Mouse (Mus musculus) heart, embryonic 15.5 days (tissue): Measurements from ENCODE around the gene Prpmp5. TPM values are rescaled to one million over a fixed set of nuclear protein-coding genes. Genes with fewer than 3 reads are reported as not detected.
"Not testable (repeated sequence)": the region's sequence is repeated elsewhere in the genome, so short reads cannot be mapped to it uniquely, and the experiment has no call there.

ENCODE experiments used
- ATAC-seq: fragments of 200-750 bp; cut with Nextera tagmentation; replicated peaks from 2 replicates; pipeline ENCODE4 v1.8.0; 2017; ENCODE audit warnings: low read depth, moderate TSS enrichment; ENCODE audit not compliant: insufficient number of reproducible peaks, insufficient read depth, low FRiP score
- H3K27ac ChIP-seq: fragments of 300-500 bp; sonication (generic); 2 replicates; pipeline ENCODE4 v1.5.1; 2015; ENCODE audit warnings: mild to moderate bottlenecking, inconsistent platforms
- H3K27me3 ChIP-seq: fragments of 300-500 bp; sonication (generic); 2 replicates; pipeline ENCODE4 v1.6.1; 2015; ENCODE audit warnings: inconsistent platforms
- H3K36me3 ChIP-seq: fragments of 300-500 bp; sonication (generic); 2 replicates; pipeline ENCODE4 v1.6.1; 2015; ENCODE audit warnings: mild to moderate bottlenecking, inconsistent platforms
- H3K4me1 ChIP-seq: fragments of 300-500 bp; sonication (generic); replicated peaks from 2 replicates; pipeline ENCODE4 v1.6.1; 2015; ENCODE audit warnings: inconsistent platforms
- H3K4me2 ChIP-seq: fragments of 300-500 bp; sonication (generic); 2 replicates; pipeline ENCODE4 v1.6.1; 2015; ENCODE audit warnings: inconsistent platforms, mild to moderate bottlenecking, moderate library complexity
- H3K4me3 ChIP-seq: fragments of 300-500 bp; sonication (generic); 2 replicates; pipeline ENCODE4 v1.5.1; 2015; ENCODE audit warnings: mild to moderate bottlenecking, inconsistent platforms
- H3K9ac ChIP-seq: fragments of 300-500 bp; sonication (generic); 2 replicates; pipeline ENCODE4 v1.6.1; 2015; ENCODE audit warnings: mild to moderate bottlenecking, inconsistent platforms
- H3K9me3 ChIP-seq: fragments of 300-500 bp; sonication (generic); replicated peaks from 2 replicates; pipeline ENCODE4 v1.6.1; 2016; ENCODE audit warnings: inconsistent platforms
- WGBS: fragments of 180-500 bp; shearing (Covaris S2); methylation state at CpG from one replicate; pipeline ENCODE4 v1.1.7; 2015; ENCODE audit warnings: mixed read lengths; 5-methylcytosine and 5-hydroxymethylcytosine counted together
- polyA plus RNA-seq: library from polyadenylated mRNA; unstranded; fragments of >200 nt; fragmentation: Nextera tagmentation; extraction: Ambion mirVana; gene quantifications from 2 replicates; pipeline ENCODE4 v1.2.1, GENCODE M21; 2015

Prpmp5 gene
- polyA plus RNA-seq: not detected in 2 replicates

- not testable (repeated sequence) for H3K9me3 ChIP-seq, H3K4me2 ChIP-seq, H3K27me3 ChIP-seq, H3K27ac ChIP-seq, ATAC-seq, H3K36me3 ChIP-seq, H3K4me3 ChIP-seq, H3K4me1 ChIP-seq, H3K9ac ChIP-seq
Observed at GRCm38 (mm10) chr6:132314657-132315056, at the start of gene Prpmp5. Prpmp5 (minus strand) TSS chr6:132314757.

GRCm38 (mm10) chr6:132364034-132364433 is 49.5 kb upstream of the Prpmp5 start, which contains the start of gene Gm8882:
Gm8882 (minus strand) TSS chr6:132364134.
- H3K27me3 ChIP-seq, H3K4me3 ChIP-seq, H3K27ac ChIP-seq, H3K4me2 ChIP-seq, H3K9ac ChIP-seq, ATAC-seq, H3K9me3 ChIP-seq, H3K36me3 ChIP-seq, H3K4me1 ChIP-seq: not testable (repeated sequence)
- 63% methylated on average over 1 of the region's 1 CpGs for WGBS

Other genes with a start within 250 kb of the Prpmp5 start
- gene Prb1, start 104.2 kb downstream of the Prpmp5 start, polyA plus RNA-seq: not detected in 2 replicates
- not detected in 2 replicates for gene Gm8882, start 49.4 kb upstream of the Prpmp5 start, polyA plus RNA-seq